Mouse (Mus musculus) bone marrow, adult 2 months (tissue): ENCODE results near the gene Mto1. TPM values are rescaled to one million over a fixed set of nuclear protein-coding genes. Genes with fewer than 3 reads are reported as not detected.
"Not testable (repeated sequence)": the region's sequence is repeated elsewhere in the genome, so short reads cannot be mapped to it uniquely, and the experiment has no call there.

Source experiments
- H3K27ac ChIP-seq: fragments of 200-500 bp; 2 replicates; pipeline ENCODE4 v1.5.1; 2012; ENCODE audit warnings: low read depth, mild to moderate bottlenecking, control low read depth, inconsistent platforms, low read length; ENCODE audit not compliant: control insufficient read depth, poor library complexity, insufficient read depth
- H3K4me1 ChIP-seq: fragments of 200-500 bp; 2 replicates; pipeline ENCODE4 v1.6.1; 2011; ENCODE audit warnings: low read length; ENCODE audit not compliant: control insufficient read depth, insufficient read depth
- H3K4me3 ChIP-seq: fragments of 200-500 bp; replicated peaks from 2 replicates; pipeline ENCODE3; 2011; ENCODE audit warnings: mild to moderate bottlenecking, low read depth, low read length, control low read depth; ENCODE audit not compliant: control insufficient read depth
- CTCF ChIP-seq: fragments of 200-500 bp; IDR thresholded peaks from 2 replicates; pipeline ENCODE4 v1.5.1; 2011; ENCODE audit warnings: low read length, control low read depth; ENCODE audit not compliant: control insufficient read depth, insufficient read depth
- POLR2A ChIP-seq: fragments of 200-500 bp; IDR thresholded peaks from 2 replicates; pipeline ENCODE4 v1.6.1; 2011; ENCODE audit warnings: low read depth, mild to moderate bottlenecking, control low read depth, low read length, borderline replicate concordance; ENCODE audit not compliant: control insufficient read depth
- WGBS: fragments of 180-500 bp; shearing (Covaris S2); methylation state at CpG from one replicate; pipeline ENCODE4 v1.1.7; 2018; 5-methylcytosine and 5-hydroxymethylcytosine counted together
- polyA plus RNA-seq: library from polyadenylated mRNA; stranded (reverse); fragments of >200 nt; gene quantifications from 2 replicates; pipeline ENCODE4 v1.2.4, GENCODE M21; 2011; ENCODE audit warnings: low replicate concordance; ENCODE audit not compliant: missing spikeins, insufficient read depth, insufficient read length

The Mto1 gene
- polyA plus RNA-seq, 1 experiment, result 24.4 TPM

DNA sequence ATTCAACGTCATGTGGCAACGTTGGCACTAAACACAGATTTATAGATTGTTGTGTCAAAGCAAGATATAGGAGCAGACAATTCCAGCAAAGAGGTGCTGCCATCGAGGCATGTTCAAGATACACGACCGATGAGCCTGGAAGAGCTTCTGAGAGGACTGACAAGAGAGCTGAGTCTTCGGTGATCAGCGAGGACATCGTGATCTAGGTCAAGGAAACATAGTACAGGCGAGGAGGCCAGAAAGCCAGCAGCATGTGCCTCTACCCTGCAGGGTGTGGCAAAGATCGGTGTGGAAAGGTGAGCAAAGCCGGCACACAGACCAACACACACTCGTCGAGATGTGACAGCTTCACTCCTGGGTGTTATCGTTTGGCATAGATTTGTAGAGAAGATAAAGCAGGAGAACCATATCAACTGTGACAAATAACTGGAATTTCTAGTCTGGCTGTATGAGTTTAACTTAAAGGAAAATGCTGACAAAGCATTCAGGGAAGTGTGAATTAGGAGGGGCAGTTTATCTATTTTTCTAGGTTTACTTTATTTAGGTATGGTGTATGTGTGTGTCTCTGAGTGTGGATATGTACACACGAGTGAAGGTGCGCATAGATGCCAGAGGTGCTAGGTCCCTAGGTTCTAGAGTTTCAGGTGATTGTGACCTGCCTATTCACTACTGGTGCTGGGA lies 60.2 kb downstream of the Mto1 start:
- no peak overlapping the region for H3K27ac ChIP-seq
- no peak for TF ChIP-seq POLR2A
- no peak for TF ChIP-seq CTCF
- 78% methylated on average over 16 of the region's 16 CpGs for WGBS
- no peaks in the 10 kb centered on the region for H3K4me1 ChIP-seq
- H3K4me3 ChIP-seq, result no peak overlapping the region

DNA sequence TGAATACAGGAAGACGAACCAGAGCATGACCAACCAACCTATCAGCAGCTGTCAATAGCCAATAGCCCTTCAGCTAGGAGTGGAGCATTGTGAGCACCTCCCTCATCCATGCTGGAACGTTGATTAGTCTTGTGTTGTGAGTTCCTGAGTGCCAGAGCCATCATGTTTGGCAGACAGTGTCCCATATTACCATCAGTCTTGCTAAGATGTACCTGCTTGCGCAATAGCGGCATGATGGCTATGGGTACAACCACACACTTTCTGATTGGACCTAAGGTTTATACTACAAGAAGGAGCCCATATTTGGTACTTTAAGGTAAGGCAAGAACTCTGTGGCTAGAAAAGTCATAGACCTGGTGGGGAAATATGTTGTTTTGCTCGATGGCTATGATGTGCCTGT lies 63.7 kb downstream of the Mto1 start:
- WGBS, result 87% methylated on average over 5 of the region's 5 CpGs
- Histone ChIP-seq H3K4me3 (no peak overlapping the region), H3K4me1 (no peaks in the 10 kb centered on the region), H3K27ac (no peak overlapping the region)
- TF ChIP-seq POLR2A, result no peak
- TF ChIP-seq CTCF, result no peak

DNA sequence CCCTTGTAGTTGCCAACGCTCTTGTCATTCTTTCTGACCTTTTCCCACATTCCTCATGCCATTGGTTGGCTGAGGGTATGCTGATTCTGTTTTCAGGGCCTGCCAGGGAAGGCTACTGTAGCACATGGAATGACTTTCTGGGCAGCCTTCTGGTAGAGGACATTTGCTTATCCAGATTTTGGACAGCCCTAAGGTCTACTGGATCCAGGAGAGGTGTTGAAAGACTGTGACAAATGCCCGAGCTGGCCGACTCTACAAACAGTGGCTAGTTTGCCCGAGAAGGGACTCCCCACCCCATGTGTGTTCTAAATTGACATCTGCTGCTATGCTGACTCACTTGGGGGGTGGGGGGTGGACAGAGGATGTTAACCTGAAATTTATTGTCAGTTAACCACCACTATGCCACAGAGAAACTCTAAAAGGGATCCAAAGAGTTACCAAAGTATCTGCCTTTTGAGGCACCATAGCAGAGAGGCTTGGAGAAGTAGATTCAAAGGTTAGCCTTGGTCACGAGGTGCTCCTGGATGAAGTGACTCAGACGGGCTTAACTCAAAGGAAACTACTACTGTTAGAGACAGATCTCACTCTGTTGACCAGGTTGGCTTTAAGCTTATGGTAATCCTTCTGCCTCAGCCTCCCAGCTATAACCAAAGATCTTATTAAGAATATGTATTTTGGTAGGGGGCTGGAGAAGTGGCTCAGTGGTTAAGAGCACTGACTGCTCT lies 65.9 kb downstream of the Mto1 start:
- no peak overlapping the region for H3K27ac ChIP-seq
- 42% methylated on average over 6 of the region's 6 CpGs for WGBS

DNA sequence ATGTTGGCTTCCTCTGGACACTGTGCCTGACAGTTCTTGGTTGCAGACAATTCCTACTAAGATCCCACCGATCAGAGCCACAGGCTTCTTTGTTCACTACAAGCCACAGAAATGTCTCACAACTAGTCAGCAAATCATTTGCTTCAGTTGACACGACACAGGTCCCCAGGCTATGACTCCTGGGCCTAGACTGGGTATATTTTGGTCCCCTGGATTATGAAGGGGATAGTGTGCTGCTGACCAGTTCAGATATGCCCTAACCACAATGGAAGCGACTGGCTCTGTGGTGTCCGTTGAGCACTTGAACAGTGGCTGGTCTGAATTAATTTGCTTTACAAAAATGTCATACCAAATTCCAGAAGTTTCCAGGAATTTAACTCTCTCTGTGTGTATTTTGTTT lies 66.7 kb downstream of the Mto1 start:
- Histone ChIP-seq H3K4me1 (no peaks in the 10 kb centered on the region), H3K27ac (no peak overlapping the region), H3K4me3 (no peak overlapping the region)
- 80% methylated on average over 4 of the region's 4 CpGs for WGBS
- TF ChIP-seq CTCF (no peak), POLR2A (no peak)

More for the DNA sequence above, 65.9 kb downstream of the Mto1 start:
- H3K4me3 ChIP-seq, result no peak overlapping the region
- no peak for TF ChIP-seq POLR2A
- no peaks in the 10 kb centered on the region for H3K4me1 ChIP-seq

DNA sequence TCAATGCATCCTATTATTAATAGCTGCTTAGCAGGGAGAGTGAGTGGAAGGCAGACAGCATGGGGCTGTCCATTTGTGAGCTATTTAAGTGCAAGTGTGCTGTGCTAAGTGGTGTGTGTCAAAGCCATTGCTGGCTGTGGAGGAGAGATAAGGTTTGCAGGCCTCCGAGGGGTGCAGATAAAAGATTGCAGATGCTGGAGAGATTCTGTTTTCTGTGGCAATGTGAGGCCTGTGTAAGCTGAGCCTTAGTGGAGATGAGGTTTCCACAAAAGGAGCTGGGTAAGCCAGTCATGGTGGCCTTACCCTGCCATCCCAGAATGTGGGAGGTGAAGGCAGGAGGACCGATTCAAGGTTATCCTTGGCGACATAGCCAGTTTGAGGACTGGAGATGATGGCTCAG lies 68.1 kb downstream of the Mto1 start:
- WGBS, result 70% methylated on average over 3 of the region's 3 CpGs
- Histone ChIP-seq H3K4me3 (no peak overlapping the region), H3K4me1 (peaks cover 2% of the 10 kb centered on the region; the same call in 1 of the 2 replicates), H3K27ac (no peak overlapping the region)
- no peak for TF ChIP-seq CTCF
- TF ChIP-seq POLR2A, result no peak

DNA sequence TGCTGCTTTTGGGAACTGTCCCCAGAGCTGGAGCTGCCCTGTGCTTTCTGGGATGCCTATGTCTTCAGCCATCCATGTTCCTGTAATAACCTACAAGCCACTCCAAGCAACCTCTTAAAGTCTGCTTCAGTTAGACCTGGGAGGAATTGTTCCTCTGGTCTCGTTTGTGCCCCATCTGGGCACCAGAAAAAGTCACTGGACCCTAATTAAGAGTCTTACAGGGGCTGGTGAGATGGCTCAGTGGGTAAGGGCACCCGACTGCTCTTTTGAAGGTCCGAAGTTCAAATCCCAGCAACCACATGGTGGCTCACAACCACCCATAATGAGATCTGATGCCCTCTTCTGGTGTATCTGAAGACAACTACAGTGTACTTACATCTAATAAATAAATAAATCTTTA lies 69.2 kb downstream of the Mto1 start:
- WGBS, result 75% methylated on average over 3 of the region's 3 CpGs
- not testable (repeated sequence) for H3K4me1 ChIP-seq, H3K27ac ChIP-seq, H3K4me3 ChIP-seq

DNA sequence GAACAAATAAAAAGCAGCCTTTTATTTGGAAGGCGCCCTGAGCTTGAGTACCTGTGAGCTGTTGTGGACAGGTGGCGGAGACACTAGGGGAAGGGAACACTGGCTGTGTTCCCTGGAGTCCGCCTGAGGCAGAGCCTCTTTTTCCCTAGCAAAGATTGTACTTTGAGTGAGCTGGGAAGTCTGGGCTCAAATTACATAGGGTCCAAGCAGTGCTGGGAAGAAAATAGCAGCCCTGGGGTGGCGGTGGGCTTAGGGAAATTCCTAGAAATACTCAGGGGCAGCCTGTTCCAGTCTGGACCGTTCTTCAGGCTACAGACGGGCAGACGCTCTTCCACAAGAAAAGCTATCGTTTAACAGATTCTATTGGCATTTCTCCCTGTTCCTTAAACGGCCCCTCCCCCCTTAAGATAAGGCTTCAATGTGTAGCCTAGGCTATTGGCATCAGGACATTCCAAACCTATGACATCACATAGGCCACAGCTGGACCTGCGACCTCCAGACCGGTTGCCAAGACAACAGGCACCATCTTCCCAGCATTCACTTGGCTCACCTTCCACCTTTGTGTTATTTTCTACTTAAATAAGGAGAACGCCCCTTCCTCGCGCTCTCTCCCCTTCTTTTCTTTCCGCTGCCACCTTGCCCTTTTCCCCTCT lies 72.2 kb downstream of the Mto1 start:
- no peak overlapping the region for H3K27ac ChIP-seq
- 42% methylated on average over 15 of the region's 15 CpGs for WGBS
- H3K4me3 ChIP-seq, result no peak overlapping the region
- H3K4me1 ChIP-seq, result peaks cover 2% of the 10 kb centered on the region; the same call in 1 of the 2 replicates
- no peak for TF ChIP-seq CTCF
- no peak for TF ChIP-seq POLR2A

DNA sequence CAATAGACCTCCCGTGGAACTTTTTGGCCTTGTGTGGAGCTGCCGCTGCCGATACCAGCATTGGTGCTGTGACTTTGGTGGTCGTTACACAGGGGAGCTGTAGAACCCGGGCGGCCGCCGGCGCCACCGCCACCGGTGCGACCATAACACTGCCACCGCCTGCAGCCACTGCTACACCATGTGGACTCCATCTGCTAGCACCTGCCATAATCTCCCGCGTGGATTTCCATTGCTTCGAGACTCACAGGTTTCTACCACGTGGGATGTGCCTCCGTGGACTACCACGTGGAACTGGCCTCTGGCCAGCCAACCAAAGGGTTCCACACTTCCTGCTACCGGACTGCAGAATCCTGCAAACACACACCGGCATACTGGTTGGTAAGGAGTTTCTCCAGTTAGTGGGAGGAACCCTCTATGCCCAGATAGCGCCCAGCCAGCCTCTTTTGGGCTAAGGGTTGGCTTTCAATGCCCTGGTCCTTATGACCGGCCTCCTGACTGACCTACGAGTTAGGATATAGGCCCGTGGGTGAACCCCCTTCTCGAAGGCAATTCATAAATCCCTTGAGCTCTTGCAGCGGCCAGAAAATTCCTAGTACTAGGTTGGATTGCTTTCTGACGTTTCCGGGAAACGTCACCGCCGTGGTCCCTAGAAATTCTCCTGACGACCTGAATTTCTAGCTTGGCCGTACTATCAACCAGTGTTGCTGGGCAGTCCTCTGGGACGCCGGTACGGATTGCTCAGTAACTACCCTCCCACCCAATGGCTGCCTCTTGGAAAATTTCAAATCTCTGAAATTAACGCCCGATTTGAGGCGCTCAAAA lies 73.0 kb downstream of the Mto1 start:
- Histone ChIP-seq H3K4me1 (peaks cover 2% of the 10 kb centered on the region; the same call in 1 of the 2 replicates), H3K4me3 (peak overlapping the region; percentile 50), H3K27ac (no peak overlapping the region)
- TF ChIP-seq CTCF, result no peak
- TF ChIP-seq POLR2A, result no peak
- WGBS, result 4% methylated on average over 40 of the region's 40 CpGs
